Mouse (Mus musculus): ENCODE data around the gene Pced1b. TPM values are rescaled to one million over a fixed set of nuclear protein-coding genes. Genes with fewer than 3 reads are reported as not detected.

The Pced1b gene
- polyA plus RNA-seq, 1 experiment from 2014 or later = 3.3 TPM

DNA sequence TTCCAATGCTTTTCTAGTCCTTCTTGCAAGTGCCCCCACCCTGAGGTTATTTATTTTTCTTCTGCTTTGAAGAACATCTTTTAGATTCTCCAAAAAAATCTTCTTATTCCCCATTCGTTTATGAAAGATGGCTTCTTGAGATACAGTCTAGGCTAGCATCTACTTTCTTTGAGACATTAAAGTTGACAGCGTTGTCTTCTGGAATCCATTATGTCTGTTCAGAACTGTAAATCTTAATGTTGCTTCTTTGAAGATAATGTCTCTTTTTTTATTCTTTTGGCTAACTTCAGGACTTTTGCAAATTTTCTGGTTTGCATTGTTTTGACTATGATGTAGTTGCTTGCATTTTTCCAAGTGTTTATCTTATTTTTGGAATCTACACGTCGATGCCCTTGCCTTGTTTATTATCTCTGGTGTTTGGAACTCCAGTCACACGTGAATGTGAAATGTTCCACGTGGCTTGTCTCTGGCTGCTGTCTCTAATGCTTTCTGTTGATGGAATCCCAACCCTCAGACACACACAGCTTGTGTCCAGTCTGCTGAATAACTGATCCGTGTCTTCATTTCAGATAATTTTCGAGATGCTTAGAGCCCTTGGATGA lies 20.3 kb downstream of the Pced1b start:
- H3K79me2 ChIP-seq (ENCODE audit: inconsistent target) = no peaks in the 10 kb centered on the region
- no peaks in the 10 kb centered on the region for H3K36me3 ChIP-seq (ENCODE audit: inconsistent target)
- 92% methylated on average over 8 of the region's 8 CpGs for WGBS (ENCODE audit: missing documents)
- H3K27ac ChIP-seq = no peak overlapping the region
- H3K4me3 ChIP-seq (ENCODE audit: inconsistent target) = no peak overlapping the region

DNA sequence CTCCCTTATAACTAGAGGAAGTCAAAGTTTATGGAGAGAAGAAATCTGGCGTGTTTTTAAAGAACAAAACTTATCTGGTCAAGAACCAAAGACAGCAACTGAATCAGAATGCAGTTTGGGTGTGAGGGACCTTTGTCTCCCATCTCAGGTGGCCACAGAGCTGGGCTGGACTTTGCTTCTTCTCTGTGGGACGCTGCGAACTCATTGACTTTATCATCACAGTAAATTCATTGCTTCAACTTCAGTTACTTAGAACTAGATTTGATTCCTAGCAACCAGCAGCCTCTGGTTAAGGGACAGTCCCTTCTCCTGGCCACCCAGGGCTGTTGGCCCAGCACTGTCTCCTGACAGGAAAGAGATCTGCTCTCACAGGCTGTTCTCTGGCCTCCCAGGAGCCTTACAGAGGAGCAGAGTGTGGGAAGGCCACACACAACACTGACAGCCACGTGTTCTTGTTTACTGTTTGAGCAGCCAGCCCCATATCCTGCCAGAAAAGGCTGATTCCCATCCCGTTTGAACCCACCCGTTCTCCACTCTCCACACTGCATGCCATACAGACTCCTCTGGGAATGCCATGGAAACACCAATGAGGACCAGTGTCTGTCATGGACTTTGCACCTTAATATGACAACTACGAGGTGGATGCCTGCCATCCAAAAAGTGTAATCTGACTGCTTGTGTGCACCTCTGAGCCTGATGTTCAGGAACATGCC lies 25.2 kb downstream of the Pced1b start:
- Histone ChIP-seq H3K27ac (no peak overlapping the region), H3K36me3 (ENCODE audit: inconsistent target) (no peaks in the 10 kb centered on the region), H3K4me3 (ENCODE audit: inconsistent target) (no peak overlapping the region), H3K79me2 (ENCODE audit: inconsistent target) (no peaks in the 10 kb centered on the region)
- 82% methylated on average over 7 of the region's 7 CpGs for WGBS (ENCODE audit: missing documents)

DNA sequence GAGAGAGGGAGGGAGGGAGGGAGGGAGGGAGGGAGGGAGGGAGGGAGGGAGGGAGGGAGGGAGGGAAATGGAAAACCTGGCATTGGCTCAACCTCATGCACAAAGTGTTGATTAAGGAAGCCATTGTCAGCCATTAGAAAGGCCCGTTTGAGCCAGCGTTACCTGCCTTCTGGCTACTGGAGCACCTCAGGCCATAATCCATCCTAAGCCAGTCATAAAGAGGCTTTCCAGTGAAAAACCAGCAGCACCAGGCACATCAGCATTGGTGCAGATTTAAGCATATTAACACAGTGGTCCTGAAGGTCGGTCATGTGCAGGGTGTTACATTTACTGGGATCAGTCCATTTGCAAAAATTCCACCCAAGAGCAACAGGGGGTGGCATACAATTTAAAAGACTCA lies 25.9 kb downstream of the Pced1b start:
- 90% methylated on average over 3 of the region's 3 CpGs for WGBS (ENCODE audit: missing documents)
- Histone ChIP-seq H3K4me3 (ENCODE audit: inconsistent target) (no peak overlapping the region), H3K36me3 (ENCODE audit: inconsistent target) (no peaks in the 10 kb centered on the region), H3K27ac (no peak overlapping the region), H3K79me2 (ENCODE audit: inconsistent target) (no peaks in the 10 kb centered on the region)

DNA sequence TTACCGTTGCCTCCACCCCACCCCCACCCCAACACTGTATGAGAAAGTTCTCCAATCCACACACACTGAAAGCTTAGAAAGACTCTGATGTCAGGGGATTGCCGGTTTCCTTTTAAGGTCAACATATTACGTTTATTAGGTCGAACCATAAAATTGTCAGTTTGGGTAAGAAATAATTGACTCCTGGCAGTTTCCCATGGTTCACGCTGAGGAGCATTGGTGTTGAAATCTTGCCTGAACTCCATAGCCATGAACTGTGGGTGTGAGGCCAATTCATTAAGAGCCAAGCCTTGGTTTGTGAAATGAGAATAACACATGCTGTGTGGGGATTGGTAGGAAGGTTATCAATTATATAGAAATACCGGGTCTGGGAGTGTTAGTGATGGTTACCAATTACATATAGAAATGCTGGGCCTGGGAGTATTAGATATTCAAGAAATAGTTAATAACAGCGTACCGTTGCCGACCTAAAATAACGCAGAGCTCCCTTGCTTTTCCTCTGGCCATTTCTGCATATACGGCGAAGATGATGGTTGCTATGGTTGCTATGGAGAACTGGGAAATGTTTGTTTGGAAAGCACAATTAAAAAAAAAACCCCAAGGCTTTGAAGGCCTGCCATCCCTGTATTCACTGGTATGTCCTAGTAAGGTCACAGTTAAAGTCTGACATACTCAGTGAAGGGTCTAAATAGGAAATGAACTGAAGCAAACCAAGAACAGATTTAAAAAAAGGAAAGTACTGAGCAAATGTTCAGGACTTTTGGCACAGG lies 28.9 kb downstream of the Pced1b start:
- no peak overlapping the region for H3K27ac ChIP-seq
- no peaks in the 10 kb centered on the region for H3K79me2 ChIP-seq (ENCODE audit: inconsistent target)
- no peak overlapping the region for H3K4me3 ChIP-seq (ENCODE audit: inconsistent target)
- H3K36me3 ChIP-seq (ENCODE audit: inconsistent target) = no peaks in the 10 kb centered on the region
- 96% methylated on average over 12 of the region's 12 CpGs for WGBS (ENCODE audit: missing documents)

DNA sequence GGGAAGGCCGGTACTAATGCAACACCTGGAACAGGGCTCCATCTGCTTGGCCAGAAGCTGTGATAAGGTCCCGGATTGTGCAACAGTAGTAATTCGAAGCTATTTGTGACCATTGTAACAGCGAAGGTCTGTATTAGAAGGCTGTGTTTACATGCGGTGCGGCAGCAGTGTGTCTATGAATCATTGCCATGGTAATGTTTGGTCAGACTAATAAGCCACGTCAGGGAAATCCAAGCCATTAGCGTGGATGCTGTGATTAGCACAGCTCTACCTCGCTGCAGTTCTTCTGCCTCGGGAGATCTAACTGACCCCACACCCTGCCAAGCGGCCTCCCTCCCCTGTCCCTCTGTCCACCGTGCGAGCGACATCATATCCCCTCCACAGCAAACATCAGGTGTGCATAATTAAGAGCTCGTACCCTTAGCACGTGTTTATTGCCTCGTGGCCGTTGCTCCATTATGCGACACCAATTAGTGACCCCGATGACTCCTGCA lies 29.8 kb downstream of the Pced1b start:
- Histone ChIP-seq H3K36me3 (ENCODE audit: inconsistent target) (no peaks in the 10 kb centered on the region), H3K27ac (no peak overlapping the region), H3K79me2 (ENCODE audit: inconsistent target) (no peaks in the 10 kb centered on the region), H3K4me3 (ENCODE audit: inconsistent target) (no peak overlapping the region)
- 87% methylated on average over 20 of the region's 20 CpGs for WGBS (ENCODE audit: missing documents)

DNA sequence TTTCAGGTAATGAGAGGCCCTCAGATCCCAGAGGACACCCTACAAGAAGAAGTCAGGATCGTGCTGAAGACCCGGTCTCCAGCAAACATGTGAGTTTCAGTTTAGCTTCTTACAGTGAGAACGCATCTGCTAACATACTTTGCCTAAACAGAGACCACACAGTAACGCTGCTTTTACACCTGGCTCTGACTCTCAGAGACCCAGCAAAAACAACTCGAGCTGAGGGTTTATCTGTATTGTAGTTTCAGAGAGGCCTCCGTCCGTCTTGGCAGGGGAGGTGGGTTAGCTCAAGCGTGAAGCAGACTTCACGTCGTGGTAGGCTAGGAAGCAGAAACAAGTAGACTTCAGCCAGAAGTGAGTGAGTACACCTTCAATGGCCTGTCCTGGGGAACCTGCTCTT lies 30.4 kb downstream of the Pced1b start:
- WGBS (ENCODE audit: missing documents) = 94% methylated on average over 10 of the region's 10 CpGs
- Histone ChIP-seq H3K36me3 (ENCODE audit: inconsistent target) (no peaks in the 10 kb centered on the region), H3K79me2 (ENCODE audit: inconsistent target) (no peaks in the 10 kb centered on the region), H3K27ac (no peak overlapping the region), H3K4me3 (ENCODE audit: inconsistent target) (no peak overlapping the region)

DNA sequence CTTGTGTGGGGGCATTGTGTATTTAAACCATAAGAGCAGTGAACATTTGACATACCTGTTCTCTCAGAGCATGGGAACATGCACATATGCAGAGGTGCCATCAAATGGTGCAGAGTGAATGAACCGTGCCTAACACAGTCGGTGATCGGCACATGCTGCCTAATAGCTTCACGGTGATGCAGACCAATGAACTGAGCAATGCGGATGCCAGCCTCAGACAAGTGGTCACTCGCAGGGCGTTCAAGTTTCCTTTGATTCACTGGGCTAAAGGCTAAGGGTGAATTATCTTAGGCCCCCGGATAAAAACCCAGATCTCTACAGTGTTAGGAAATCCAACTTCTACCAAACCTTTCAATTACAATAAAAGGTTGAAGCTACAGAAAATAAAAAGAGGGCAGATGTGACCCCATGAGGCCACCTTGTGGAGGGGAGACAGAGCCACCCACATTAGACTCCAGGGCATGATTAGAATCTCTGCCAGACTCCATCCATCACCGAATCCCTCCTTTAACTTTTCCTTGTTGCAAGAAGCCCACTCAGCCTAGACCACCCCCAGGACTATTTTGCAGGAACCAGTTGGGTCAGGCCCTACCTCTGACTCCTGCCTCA lies 31.5 kb downstream of the Pced1b start:
- Histone ChIP-seq H3K4me3 (ENCODE audit: inconsistent target) (no peak overlapping the region), H3K36me3 (ENCODE audit: inconsistent target) (no peaks in the 10 kb centered on the region), H3K79me2 (ENCODE audit: inconsistent target) (no peaks in the 10 kb centered on the region), H3K27ac (no peak overlapping the region)
- 96% methylated on average over 9 of the region's 9 CpGs for WGBS (ENCODE audit: missing documents)

DNA sequence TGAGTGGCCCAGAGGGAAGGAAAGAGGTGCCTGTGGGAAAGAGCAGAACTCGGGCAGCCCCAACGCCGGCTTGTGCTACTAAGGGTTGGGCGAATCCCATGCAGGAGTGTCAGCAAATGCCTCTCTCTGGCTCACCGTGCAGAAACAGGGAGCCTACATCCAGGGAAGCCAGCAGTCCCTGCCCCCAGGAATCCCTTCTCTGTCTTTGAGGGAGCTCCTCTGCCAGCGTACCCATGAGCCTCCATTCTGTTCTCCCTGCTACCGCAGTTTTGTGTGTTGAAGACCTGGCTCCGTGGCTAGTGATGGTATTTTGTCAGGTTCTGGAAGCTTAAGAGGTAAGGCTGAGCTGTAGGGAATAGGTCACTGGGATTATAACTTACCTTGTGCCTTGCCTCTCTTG lies 33.2 kb downstream of the Pced1b start:
- Histone ChIP-seq H3K79me2 (ENCODE audit: inconsistent target) (no peaks in the 10 kb centered on the region), H3K27ac (no peak overlapping the region), H3K36me3 (ENCODE audit: inconsistent target) (no peaks in the 10 kb centered on the region), H3K4me3 (ENCODE audit: inconsistent target) (no peak overlapping the region)
- 93% methylated on average over 8 of the region's 8 CpGs for WGBS (ENCODE audit: missing documents)

DNA sequence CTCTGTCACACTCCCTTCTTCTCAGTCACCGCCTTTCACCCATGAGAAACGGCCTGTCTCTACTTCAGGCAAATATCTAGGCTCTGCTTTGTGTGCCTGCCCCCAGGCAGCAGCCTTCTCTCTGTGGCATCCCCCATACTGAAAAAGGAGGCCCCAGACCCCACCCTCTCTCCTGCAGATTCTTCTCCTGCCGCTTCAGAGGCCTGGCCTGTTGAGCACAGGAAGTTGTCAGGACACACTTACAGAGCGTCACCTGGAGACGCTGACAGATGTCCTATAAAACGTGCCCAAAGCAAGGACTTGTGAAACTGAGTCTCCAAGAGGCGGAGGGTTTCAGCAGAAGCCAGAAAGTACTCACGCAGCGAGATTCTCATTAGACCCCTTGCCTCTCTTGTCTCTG lies 33.9 kb downstream of the Pced1b start:
- WGBS (ENCODE audit: missing documents) = 85% methylated on average over 9 of the region's 9 CpGs
- Histone ChIP-seq H3K36me3 (ENCODE audit: inconsistent target) (no peaks in the 10 kb centered on the region), H3K4me3 (ENCODE audit: inconsistent target) (no peak overlapping the region), H3K79me2 (ENCODE audit: inconsistent target) (no peaks in the 10 kb centered on the region), H3K27ac (no peak overlapping the region)

DNA sequence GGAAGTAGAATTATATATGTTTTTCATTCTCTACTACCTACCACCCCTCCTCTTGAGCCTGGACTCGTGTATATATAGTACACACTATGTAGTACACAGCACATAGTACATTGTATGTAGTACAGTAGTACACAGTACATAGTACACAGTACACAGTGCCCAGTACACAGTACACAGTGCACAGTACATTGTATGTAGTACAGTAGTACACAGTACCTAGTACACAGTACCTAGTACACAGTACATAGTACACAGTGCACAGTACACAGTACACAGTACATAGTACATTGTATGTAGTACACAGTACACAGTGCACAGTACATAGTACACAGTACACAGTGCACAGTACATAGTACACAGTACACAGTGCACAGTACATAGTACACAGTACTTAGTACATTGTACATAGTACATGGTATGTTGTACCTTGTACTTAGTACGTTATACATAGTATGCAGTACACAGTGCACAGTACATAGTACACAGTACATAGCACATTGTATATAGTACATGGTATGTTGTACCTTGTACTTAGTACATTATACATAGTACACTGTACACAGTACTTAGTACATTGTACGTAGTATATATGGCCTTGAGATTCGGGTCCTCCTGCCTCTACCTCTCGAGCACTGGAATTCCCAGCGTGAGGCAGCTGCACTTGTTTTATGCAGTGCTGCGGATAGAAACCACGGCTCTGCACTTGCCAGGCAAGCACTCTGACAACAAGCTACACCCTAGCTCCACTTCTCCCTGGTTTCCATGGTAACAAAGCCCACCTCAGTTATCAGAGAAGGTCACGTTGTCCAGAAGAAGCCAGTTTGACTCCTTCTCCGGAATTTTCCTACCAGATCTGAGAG lies 35.0 kb downstream of the Pced1b start:
- H3K79me2 ChIP-seq (ENCODE audit: inconsistent target) = no peaks in the 10 kb centered on the region
- no peaks in the 10 kb centered on the region for H3K36me3 ChIP-seq (ENCODE audit: inconsistent target)
- WGBS (ENCODE audit: missing documents) = 93% methylated on average over 9 of the region's 10 CpGs
- H3K27ac ChIP-seq = no peak overlapping the region
- H3K4me3 ChIP-seq (ENCODE audit: inconsistent target) = no peak overlapping the region

DNA sequence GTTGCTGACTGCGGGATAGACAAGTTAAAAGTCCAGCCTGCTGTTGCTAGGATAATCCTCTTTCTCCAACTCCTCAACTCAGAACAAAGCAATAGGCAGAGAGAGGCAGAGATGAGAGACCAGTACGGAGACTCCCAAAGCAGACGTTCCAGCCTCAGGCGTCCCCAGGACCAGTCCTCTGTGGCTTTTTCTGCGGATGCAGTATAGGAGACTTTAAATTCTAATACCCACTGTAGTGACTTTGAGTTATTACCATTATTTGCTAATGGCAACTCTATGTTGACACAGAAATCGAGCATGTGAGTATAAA lies 35.6 kb downstream of the Pced1b start:
- H3K4me3 ChIP-seq (ENCODE audit: inconsistent target) = no peak overlapping the region
- no peak overlapping the region for H3K27ac ChIP-seq
- no peaks in the 10 kb centered on the region for H3K36me3 ChIP-seq (ENCODE audit: inconsistent target)
- H3K79me2 ChIP-seq (ENCODE audit: inconsistent target) = no peaks in the 10 kb centered on the region
- WGBS (ENCODE audit: missing documents) = 100% methylated on average over 6 of the region's 6 CpGs

DNA sequence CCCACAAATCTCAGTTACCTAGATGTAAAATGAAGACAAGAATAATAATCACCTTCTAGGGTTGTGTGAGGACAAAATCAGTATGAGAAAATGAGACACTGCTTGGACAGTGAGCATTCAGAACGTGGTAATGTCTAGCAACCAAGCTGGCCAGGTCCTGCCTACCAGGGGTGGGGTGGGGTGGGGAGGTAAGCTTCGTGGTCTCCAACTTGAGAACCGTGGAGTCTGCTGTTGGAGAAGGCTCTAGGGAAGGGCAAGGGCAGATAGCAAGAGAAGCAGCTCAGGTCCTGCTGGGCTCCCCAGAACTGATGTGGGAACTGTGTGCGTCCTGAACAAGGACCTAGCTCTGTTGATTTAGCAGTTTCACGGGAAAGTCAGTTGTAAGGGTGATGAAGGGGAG lies 37.3 kb downstream of the Pced1b start:
- WGBS (ENCODE audit: missing documents) = 76% methylated on average over 5 of the region's 5 CpGs

DNA sequence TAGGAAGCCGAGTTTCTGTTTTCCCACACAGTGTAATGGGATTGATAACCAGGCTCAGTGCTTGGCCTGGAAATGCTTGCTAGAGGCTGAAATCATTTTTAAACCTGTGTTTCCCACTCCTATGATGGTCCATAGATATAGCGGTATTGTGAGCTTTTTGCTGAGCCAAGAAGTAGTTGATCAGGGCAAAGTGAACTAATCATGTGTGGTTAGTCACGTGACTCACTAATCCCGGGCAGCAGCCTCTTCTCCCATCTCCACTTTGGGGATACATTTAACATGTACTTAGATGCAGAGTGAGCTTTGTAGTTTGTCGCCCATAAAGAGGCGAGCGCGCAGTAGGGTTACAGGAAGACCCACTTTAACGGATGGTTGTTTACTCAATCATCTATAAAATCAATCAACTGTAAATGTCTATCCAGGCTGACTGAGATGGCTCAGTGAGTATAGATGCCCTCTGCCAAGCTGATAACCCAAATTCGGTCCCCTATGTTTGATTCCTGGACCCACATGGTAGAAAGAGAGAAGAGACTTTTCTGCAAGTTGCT lies 38.8 kb downstream of the Pced1b start:
- WGBS (ENCODE audit: missing documents) = 92% methylated on average over 10 of the region's 10 CpGs
- Histone ChIP-seq H3K4me3 (ENCODE audit: inconsistent target) (no peak overlapping the region), H3K79me2 (ENCODE audit: inconsistent target) (no peaks in the 10 kb centered on the region), H3K27ac (no peak overlapping the region), H3K36me3 (ENCODE audit: inconsistent target) (no peaks in the 10 kb centered on the region)

More for the DNA sequence above, 37.3 kb downstream of the Pced1b start:
- Histone ChIP-seq H3K27ac (no peak overlapping the region), H3K36me3 (ENCODE audit: inconsistent target) (no peaks in the 10 kb centered on the region), H3K79me2 (ENCODE audit: inconsistent target) (no peaks in the 10 kb centered on the region), H3K4me3 (ENCODE audit: inconsistent target) (no peak overlapping the region)

DNA sequence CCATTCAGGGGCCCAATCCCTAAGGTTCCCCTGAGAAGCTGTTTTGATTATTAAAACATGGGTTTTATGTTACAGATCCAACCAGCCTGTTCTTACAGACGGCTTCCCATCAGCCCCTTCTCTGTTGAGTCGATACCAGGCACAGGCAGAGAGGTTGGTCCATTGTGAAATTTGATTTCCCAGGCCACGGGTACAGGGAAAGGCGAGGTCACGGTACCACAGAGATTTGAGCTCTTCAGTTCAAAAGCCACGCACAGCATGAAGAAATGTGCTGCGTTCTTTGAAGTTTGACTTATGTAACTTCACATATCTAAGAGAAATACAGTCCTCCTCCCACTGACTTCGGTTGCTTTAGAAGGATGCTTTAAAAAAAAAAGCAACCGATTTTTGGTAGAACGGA lies 39.8 kb downstream of the Pced1b start:
- Histone ChIP-seq H3K27ac (no peak overlapping the region), H3K79me2 (ENCODE audit: inconsistent target) (no peaks in the 10 kb centered on the region), H3K4me3 (ENCODE audit: inconsistent target) (no peak overlapping the region), H3K36me3 (ENCODE audit: inconsistent target) (no peaks in the 10 kb centered on the region)
- 85% methylated on average over 10 of the region's 10 CpGs for WGBS (ENCODE audit: missing documents)
